Mouse (Mus musculus) MEL (cell line): ENCODE measurements around the gene Prss46. TPM values are rescaled to one million over a fixed set of nuclear protein-coding genes. Genes with fewer than 3 reads are reported as not detected.

Experiments used
- DNase-seq: peaks from one replicate; pipeline ENCODE4 v3.0.0; 2011; ENCODE audit warnings: low read depth, low spot score
- H3K27ac ChIP-seq: 2 replicates; pipeline ENCODE4 v1.5.1; 2012; ENCODE audit warnings: low read depth, mild to moderate bottlenecking, control low read depth, low read length, moderate library complexity; ENCODE audit not compliant: control insufficient read depth
- H3K27me3 ChIP-seq, 2 experiments: fragments of 150-350 bp in 1 of 2; sonication (generic) in 1 of 2; 2 replicates each; pipeline ENCODE4 v1.6.1; 2012; ENCODE audit warnings: low read length in 2 of 2, mild to moderate bottlenecking in 2 of 2, improper control_type of control experiment in 1 of 2, moderate library complexity in 1 of 2; ENCODE audit not compliant: insufficient read depth in 2 of 2, control insufficient read depth in 1 of 2
- H3K36me3 ChIP-seq, 2 experiments: 2 replicates each; pipeline ENCODE4 v1.6.1; 2012 to 2014; ENCODE audit warnings: low read length in 2 of 2, improper control_type of control experiment in 1 of 2, inconsistent platforms in 1 of 2, mild to moderate bottlenecking in 1 of 2; ENCODE audit not compliant: insufficient read depth in 2 of 2, control insufficient read depth in 1 of 2
- H3K4me1 ChIP-seq, 2 experiments: fragments of 150-350 bp in 1 of 2; sonication (generic) in 1 of 2; 2 replicates each; pipeline ENCODE4 v1.6.1; 2012; ENCODE audit warnings: low read length in 2 of 2, improper control_type of control experiment in 1 of 2, mild to moderate bottlenecking in 1 of 2; ENCODE audit not compliant: insufficient read depth in 2 of 2, control insufficient read depth in 1 of 2
- H3K4me3 ChIP-seq, 2 experiments: fragments of 150-350 bp in 1 of 2; sonication (generic) in 1 of 2; 2 replicates each; pipeline ENCODE4 v1.5.1; 2012; ENCODE audit warnings: low read depth in 2 of 2, low read length in 2 of 2, mild to moderate bottlenecking in 2 of 2, moderate library complexity in 2 of 2, control low read depth in 1 of 2, improper control_type of control experiment in 1 of 2; ENCODE audit not compliant: control insufficient read depth in 1 of 2, insufficient read depth in 1 of 2
- H3K79me2 ChIP-seq: 2 replicates; pipeline ENCODE4 v1.6.1; 2012; ENCODE audit warnings: mild to moderate bottlenecking, low read length, moderate library complexity; ENCODE audit not compliant: control insufficient read depth, poor library complexity, insufficient read depth
- H3K9ac ChIP-seq: 2 replicates; pipeline ENCODE4 v1.6.1; 2012; ENCODE audit warnings: low read depth, mild to moderate bottlenecking, control low read depth, low read length, moderate library complexity; ENCODE audit not compliant: control insufficient read depth, poor library complexity, severe bottlenecking
- H3K9me3 ChIP-seq: fragments of 150-350 bp; sonication (generic); replicated peaks from 2 replicates; pipeline ENCODE4 v1.6.1; 2012; ENCODE audit warnings: mild to moderate bottlenecking, low read length, improper control_type of control experiment, moderate library complexity; ENCODE audit not compliant: insufficient read depth
- BHLHE40 ChIP-seq: IDR thresholded peaks from 2 replicates; pipeline ENCODE4 v1.6.1; 2012; ENCODE audit warnings: low read depth, mild to moderate bottlenecking, inconsistent platforms, low read length, improper control_type of control experiment, borderline replicate concordance
- CHD1 ChIP-seq: IDR thresholded peaks from 2 replicates; pipeline ENCODE4 v1.6.1; 2012; ENCODE audit warnings: low read depth, mild to moderate bottlenecking, inconsistent platforms, low read length, improper control_type of control experiment
- CTCF ChIP-seq, 3 experiments: IDR thresholded peaks in 2 of 3; conservative IDR thresholded peaks in 1 of 3; 2 replicates each; pipeline ENCODE4 v1.5.1; 2011 to 2012; ENCODE audit warnings: low read length in 3 of 3, low read depth in 2 of 3, mild to moderate bottlenecking in 2 of 3, improper control_type of control experiment in 1 of 3, inconsistent platforms in 1 of 3, mixed read lengths in 1 of 3, moderate library complexity in 1 of 3; ENCODE audit not compliant: control insufficient read depth in 1 of 3, insufficient read depth in 1 of 3, poor library complexity in 1 of 3, severe bottlenecking in 1 of 3
- E2F4 ChIP-seq: IDR thresholded peaks from 2 replicates; pipeline ENCODE4 v1.6.1; 2011; ENCODE audit warnings: low read depth, low read length, improper control_type of control experiment, borderline replicate concordance
- ELF1 ChIP-seq: IDR thresholded peaks from 2 replicates; pipeline ENCODE4 v1.6.1; 2014; ENCODE audit warnings: low read depth, mild to moderate bottlenecking, inconsistent platforms, low read length, improper control_type of control experiment, moderate library complexity
- EP300 ChIP-seq, 2 experiments: IDR thresholded peaks; 2 replicates each; pipeline ENCODE4 v1.6.1; 2011; ENCODE audit warnings: improper control_type of control experiment in 2 of 2, low read length in 2 of 2, low read depth in 1 of 2, mild to moderate bottlenecking in 1 of 2
- ETS1 ChIP-seq: IDR thresholded peaks from 2 replicates; pipeline ENCODE4 v1.6.1; 2012; ENCODE audit warnings: low read depth, mild to moderate bottlenecking, inconsistent platforms, low read length, improper control_type of control experiment, moderate library complexity
- GABPA ChIP-seq: IDR thresholded peaks from 2 replicates; pipeline ENCODE4 v1.6.1; 2012; ENCODE audit warnings: low read depth, mild to moderate bottlenecking, inconsistent platforms, low read length, improper control_type of control experiment, moderate library complexity
- GATA1 ChIP-seq: IDR thresholded peaks from 2 replicates; pipeline ENCODE4 v1.6.1; 2011; ENCODE audit warnings: low read depth, low read length, improper control_type of control experiment
- HCFC1 ChIP-seq: IDR thresholded peaks from 2 replicates; pipeline ENCODE4 v1.6.1; 2012; ENCODE audit warnings: low read depth, mild to moderate bottlenecking, inconsistent platforms, low read length, improper control_type of control experiment, moderate library complexity
- JUND ChIP-seq: IDR thresholded peaks from 2 replicates; pipeline ENCODE4 v1.6.1; 2011; ENCODE audit warnings: low read depth, mild to moderate bottlenecking, improper control_type of control experiment, low read length
- KAT2A ChIP-seq: conservative IDR thresholded peaks from 2 replicates; pipeline ENCODE4 v1.6.1; 2012; ENCODE audit warnings: low read depth, low read length, improper control_type of control experiment, inconsistent platforms
- MAX ChIP-seq: IDR thresholded peaks from 2 replicates; pipeline ENCODE4 v1.6.1; 2011; ENCODE audit warnings: low read length, improper control_type of control experiment
- MAZ ChIP-seq: IDR thresholded peaks from 2 replicates; pipeline ENCODE4 v1.6.1; 2012; ENCODE audit warnings: low read depth, mild to moderate bottlenecking, inconsistent platforms, low read length, improper control_type of control experiment
- MEF2A ChIP-seq: IDR thresholded peaks from 2 replicates; pipeline ENCODE4 v1.6.1; 2014; ENCODE audit warnings: low read depth, mild to moderate bottlenecking, inconsistent platforms, low read length, improper control_type of control experiment; ENCODE audit not compliant: poor library complexity, insufficient replicate concordance, severe bottlenecking; ENCODE audit errors: extremely low read depth
- MXI1 ChIP-seq: IDR thresholded peaks from 2 replicates; pipeline ENCODE4 v1.6.1; 2011; ENCODE audit warnings: mild to moderate bottlenecking, low read depth, low read length, improper control_type of control experiment
- MYB ChIP-seq: IDR thresholded peaks from 2 replicates; pipeline ENCODE4 v1.6.1; 2011; ENCODE audit warnings: mild to moderate bottlenecking, low read depth, low read length, improper control_type of control experiment
- MYC ChIP-seq: IDR thresholded peaks from 2 replicates; pipeline ENCODE4 v1.6.1; 2011; ENCODE audit warnings: low read depth, mild to moderate bottlenecking, low read length, improper control_type of control experiment, moderate library complexity
- NELFE ChIP-seq: IDR thresholded peaks from 2 replicates; pipeline ENCODE4 v1.6.1; 2011; ENCODE audit warnings: low read depth, low read length, improper control_type of control experiment
- RCOR1 ChIP-seq: IDR thresholded peaks from 2 replicates; pipeline ENCODE4 v1.6.1; 2012; ENCODE audit warnings: low read depth, mild to moderate bottlenecking, inconsistent platforms, low read length, improper control_type of control experiment
- SIN3A ChIP-seq: IDR thresholded peaks from 2 replicates; pipeline ENCODE4 v1.6.1; 2012; ENCODE audit warnings: low read length, improper control_type of control experiment, inconsistent platforms
- SMC3 ChIP-seq: IDR thresholded peaks from 2 replicates; pipeline ENCODE4 v1.6.1; 2011; ENCODE audit warnings: low read depth, low read length, improper control_type of control experiment
- TAL1 ChIP-seq: IDR thresholded peaks from 2 replicates; pipeline ENCODE4 v1.6.1; 2012; ENCODE audit warnings: mild to moderate bottlenecking, inconsistent platforms, low read length, moderate library complexity, mixed read lengths
- TCF12 ChIP-seq: IDR thresholded peaks from 2 replicates; pipeline ENCODE4 v1.6.1; 2014; ENCODE audit warnings: low read depth, mild to moderate bottlenecking, inconsistent platforms, low read length, improper control_type of control experiment, moderate library complexity
- UBTF ChIP-seq: IDR thresholded peaks from 2 replicates; pipeline ENCODE4 v1.6.1; 2012; ENCODE audit warnings: low read depth, mild to moderate bottlenecking, inconsistent platforms, low read length, improper control_type of control experiment, moderate library complexity, borderline replicate concordance; ENCODE audit not compliant: insufficient read depth
- USF1 ChIP-seq: IDR thresholded peaks from 2 replicates; pipeline ENCODE4 v1.6.1; 2014; ENCODE audit warnings: low read depth, mild to moderate bottlenecking, inconsistent platforms, low read length, improper control_type of control experiment, moderate library complexity
- USF2 ChIP-seq, 2 experiments: IDR thresholded peaks; 2 replicates each; pipeline ENCODE4 v1.6.1; 2011 to 2012; ENCODE audit warnings: improper control_type of control experiment in 2 of 2, low read length in 2 of 2, borderline replicate concordance in 1 of 2, inconsistent platforms in 1 of 2, low read depth in 1 of 2, mild to moderate bottlenecking in 1 of 2; ENCODE audit not compliant: insufficient read depth in 1 of 2
- ZKSCAN1 ChIP-seq: IDR thresholded peaks from 2 replicates; pipeline ENCODE4 v1.6.1; 2012; ENCODE audit warnings: low read depth, mild to moderate bottlenecking, inconsistent platforms, low read length, improper control_type of control experiment, moderate library complexity
- ZMIZ1 ChIP-seq: IDR thresholded peaks from 2 replicates; pipeline ENCODE4 v1.6.1; 2012; ENCODE audit warnings: low read depth, mild to moderate bottlenecking, inconsistent platforms, low read length, improper control_type of control experiment, moderate library complexity
- polyA plus RNA-seq, 2 experiments: library from polyadenylated mRNA; stranded (reverse) in 1 of 2; unstranded in 1 of 2; fragments of >175 nt in 1 of 2; fragments of >200 nt in 1 of 2; gene quantifications; 2 replicates each; pipeline versions ENCODE4 v1.2.1 to v1.2.4; 2012; ENCODE audit warnings: low replicate concordance in 2 of 2, low read depth in 1 of 2; ENCODE audit not compliant: insufficient read length in 2 of 2, insufficient read depth in 1 of 2, missing spikeins in 1 of 2
- total RNA-seq: library from RNA; depleted of rRNA; stranded (reverse); fragments of 300-350 nt; gene quantifications from 2 replicates; pipeline ENCODE4 v1.2.3, GENCODE M21; 2012

The Prss46 gene
- total and polyA plus RNA-seq, 3 experiments = not detected

GRCm38 (mm10) chr9:110834411-110834810 lies 9.9 kb upstream of the Prss46 start, which contains the start of gene Prss45:
Prss45 (plus strand) TSS chr9:110834588.
- H3K4me3 ChIP-seq = no peak within 1 kb of the TSS
- H3K9ac ChIP-seq = no peak within 1 kb of the TSS
- no peaks in the 10 kb centered on the region for H3K9me3 ChIP-seq
- DNase-seq = no peak
- H3K27ac ChIP-seq = no peak within 1 kb of the TSS
- no peaks in the 10 kb centered on the region for H3K4me1 ChIP-seq
- no peaks in the 10 kb centered on the region for H3K27me3 ChIP-seq
- TF ChIP-seq BHLHE40 (no peak), MAZ (no peak), SIN3A (no peak), EP300 (IDR thresholded peaks at IDR 0.05; ENCODE audit: low read depth in 1 of 2, low read length in 2 of 2) (no peak), MAX (no peak), NELFE (no peak), SMC3 (no peak), ZKSCAN1 (no peak), TAL1 (no peak), MXI1 (no peak), MYB (no peak), KAT2A (no peak), CHD1 (no peak), HCFC1 (no peak), UBTF (no peak), USF1 (no peak), USF2 (IDR thresholded peaks at IDR 0.05; ENCODE audit: borderline replicate concordance in 1 of 2, insufficient read depth in 1 of 2, low read depth in 1 of 2, low read length in 2 of 2) (no peak), ZMIZ1 (no peak), ETS1 (no peak), GATA1 (no peak)
- H3K36me3 ChIP-seq = no peaks in the 10 kb centered on the region
- H3K79me2 ChIP-seq = no peaks in the 10 kb centered on the region

GRCm38 (mm10) chr9:110834961-110835360 lies 9.3 kb upstream of the Prss46 start:
- no peaks in the 10 kb centered on the region for H3K4me1 ChIP-seq
- no peaks in the 10 kb centered on the region for H3K9me3 ChIP-seq
- H3K4me3 ChIP-seq = no peak overlapping the region
- no peak overlapping the region for H3K9ac ChIP-seq
- H3K27ac ChIP-seq = no peak overlapping the region
- TF ChIP-seq RCOR1 (no peak), MAX (no peak), MEF2A (no peak), MAZ (no peak), GATA1 (no peak), USF2 (IDR thresholded peaks at IDR 0.05; ENCODE audit: borderline replicate concordance in 1 of 2, insufficient read depth in 1 of 2, low read depth in 1 of 2, low read length in 2 of 2) (no peak), MYC (no peak), GABPA (no peak), CHD1 (no peak), E2F4 (no peak), TAL1 (no peak), ELF1 (no peak), USF1 (no peak), EP300 (IDR thresholded peaks at IDR 0.05; ENCODE audit: low read depth in 1 of 2, low read length in 2 of 2) (no peak), UBTF (no peak), MYB (no peak), ETS1 (no peak), CTCF (IDR thresholded peaks at IDR 0.05 in 2 of 3, conservative IDR thresholded peaks at IDR 0.05 in 1 of 3; ENCODE audit: control insufficient read depth in 1 of 3, insufficient read depth in 1 of 3, low read depth in 2 of 3, low read length in 3 of 3, poor library complexity in 1 of 3, severe bottlenecking in 1 of 3) (no peak), JUND (no peak), TCF12 (no peak)
- H3K27me3 ChIP-seq = no peaks in the 10 kb centered on the region
- DNase-seq = no peak
- H3K79me2 ChIP-seq = no peaks in the 10 kb centered on the region
- no peaks in the 10 kb centered on the region for H3K36me3 ChIP-seq
